Mouse (Mus musculus): ENCODE data around the gene 1700001P01Rik. TPM values are rescaled to one million over a fixed set of nuclear protein-coding genes. Genes with fewer than 3 reads are reported as not detected.

The 1700001P01Rik gene
- total and polyA plus RNA-seq, 3 experiments = 0.47 TPM; not detected in 2

GRCm38 (mm10) chr11:97818003-97818402 is 42.3 kb upstream of the 1700001P01Rik start:
- Histone ChIP-seq H3K4me1 (ENCODE audit: control insufficient read depth in 1 of 2, insufficient read depth in 2 of 2) (peaks cover 16 to 67% of the 10 kb centered on the region in 2 experiments), H3K9ac (ENCODE audit: insufficient read depth, low read depth) (no peak overlapping the region), H3K36me3 (replicated peaks in 1 of 2; ENCODE audit: control insufficient read depth in 1 of 2, insufficient read depth in 1 of 2, low read length in 1 of 2) (peaks cover 2 to 81% of the 10 kb centered on the region in 2 experiments), H3K27ac (ENCODE audit: insufficient read depth, low read depth) (no peak overlapping the region), H3K9me3 (replicated peaks; ENCODE audit: low read length) (no peaks in the 10 kb centered on the region), H3K27me3 (replicated peaks) (no peaks in the 10 kb centered on the region), H3K4me2 (ENCODE audit: insufficient read depth, low read depth, poor library complexity, severe bottlenecking) (no peak overlapping the region), H3K79me2 (replicated peaks; ENCODE audit: control insufficient read depth, extremely low read depth, insufficient read depth, poor library complexity, severe bottlenecking) (no peaks in the 10 kb centered on the region), H3K4me3 (replicated peaks in 1 of 3; ENCODE audit: low read depth in 2 of 3, low read length in 2 of 3, poor library complexity in 1 of 3) (no peak overlapping the region)
- DNase-seq (ENCODE audit: extremely low read depth) = no peak
- dilution Hi-C loops (cut with MboI; ENCODE audit: extremely low pct_ligation_motif_present, extremely low pct_unique_long_range_greater_than_20kb, low sequenced_read_pairs) (no loop called here), in situ Hi-C loops (cut with MboI; ENCODE audit: low pct_ligation_motif_present, low pct_unique_long_range_greater_than_20kb, low sequenced_read_pairs) (no loop called here)
- TF ChIP-seq SIN3A (IDR thresholded peaks at IDR 0.05; ENCODE audit: low read length) = no peak
- TF ChIP-seq ZKSCAN1 (IDR thresholded peaks at IDR 0.05; ENCODE audit: borderline replicate concordance, low read depth, low read length) = no peak
- TF ChIP-seq HCFC1 (IDR thresholded peaks at IDR 0.05; ENCODE audit: low read depth, low read length) = no peak
- TF ChIP-seq SMC3 (IDR thresholded peaks at IDR 0.05; ENCODE audit: low read depth, low read length) = no peak
- TF ChIP-seq CTCF (conservative IDR thresholded peaks at IDR 0.05 in 1 of 2, IDR thresholded peaks at IDR 0.05 in 1 of 2; ENCODE audit: low read depth in 2 of 2, low read length in 2 of 2) = no peak
- TF ChIP-seq POLR2A (IDR thresholded peaks at IDR 0.05; ENCODE audit: low read depth, low read length) = no peak
- TF ChIP-seq MAX (IDR thresholded peaks at IDR 0.05; ENCODE audit: low read length) = no peak
- TF ChIP-seq ETS1 (conservative IDR thresholded peaks at IDR 0.05; ENCODE audit: low read depth, low read length) = no peak
- no peak for TF ChIP-seq TCF12 (IDR thresholded peaks at IDR 0.05; ENCODE audit: low read depth, low read length)

- in situ Hi-C loops (cut with MboI; ENCODE audit: low pct_ligation_motif_present, low pct_unique_long_range_greater_than_20kb, low sequenced_read_pairs) = no loop called here
- peaks cover 0 to 81% of the 10 kb centered on the region in 2 experiments for H3K36me3 ChIP-seq (replicated peaks in 1 of 2; ENCODE audit: control insufficient read depth in 1 of 2, insufficient read depth in 1 of 2, low read length in 1 of 2)
- no peaks in the 10 kb centered on the region for H3K27me3 ChIP-seq (replicated peaks)
- no peak for TF ChIP-seq ELF1 (IDR thresholded peaks at IDR 0.05; ENCODE audit: low read depth, low read length)
- TF ChIP-seq ETS1 (conservative IDR thresholded peaks at IDR 0.05; ENCODE audit: low read depth, low read length) = no peak
- no peak for TF ChIP-seq ZKSCAN1 (IDR thresholded peaks at IDR 0.05; ENCODE audit: borderline replicate concordance, low read depth, low read length)
- TF ChIP-seq MYC (IDR thresholded peaks at IDR 0.05; ENCODE audit: low read depth, low read length) = no peak
- no peak for TF ChIP-seq KAT2A (IDR thresholded peaks at IDR 0.05; ENCODE audit: insufficient replicate concordance, low read length)
- TF ChIP-seq USF2 (conservative IDR thresholded peaks at IDR 0.05; ENCODE audit: low read depth, low read length) = no peak
- H3K9ac ChIP-seq (ENCODE audit: insufficient read depth, low read depth) = no peak overlapping the region
- H3K4me2 ChIP-seq (ENCODE audit: insufficient read depth, low read depth, poor library complexity, severe bottlenecking) = no peak overlapping the region
- H3K79me2 ChIP-seq (replicated peaks; ENCODE audit: control insufficient read depth, extremely low read depth, insufficient read depth, poor library complexity, severe bottlenecking) = no peaks in the 10 kb centered on the region
- H3K27ac ChIP-seq (ENCODE audit: insufficient read depth, low read depth) = no peak overlapping the region
- no peak overlapping the region for H3K4me3 ChIP-seq (replicated peaks in 1 of 3; ENCODE audit: low read depth in 2 of 3, low read length in 2 of 3, poor library complexity in 1 of 3)
- dilution Hi-C loops (cut with MboI; ENCODE audit: extremely low pct_ligation_motif_present, extremely low pct_unique_long_range_greater_than_20kb, low sequenced_read_pairs) = no loop called here
- no peak for DNase-seq (ENCODE audit: extremely low read depth)
- H3K4me1 ChIP-seq (ENCODE audit: control insufficient read depth in 1 of 2, insufficient read depth in 2 of 2) = peaks cover 16 to 73% of the 10 kb centered on the region in 2 experiments
- no peaks in the 10 kb centered on the region for H3K9me3 ChIP-seq (replicated peaks; ENCODE audit: low read length)
Observed at GRCm38 (mm10) chr11:97817379-97817778, 41.7 kb upstream of the 1700001P01Rik start.

- Histone ChIP-seq H3K27me3 (replicated peaks) (no peaks in the 10 kb centered on the region), H3K4me2 (ENCODE audit: insufficient read depth, low read depth, poor library complexity, severe bottlenecking) (no peak overlapping the region), H3K4me1 (ENCODE audit: control insufficient read depth in 1 of 2, insufficient read depth in 2 of 2) (peaks cover 16 to 74% of the 10 kb centered on the region in 2 experiments), H3K4me3 (replicated peaks in 1 of 3; ENCODE audit: low read depth in 2 of 3, low read length in 2 of 3, poor library complexity in 1 of 3) (no peak overlapping the region), H3K9ac (ENCODE audit: insufficient read depth, low read depth) (no peak overlapping the region), H3K27ac (ENCODE audit: insufficient read depth, low read depth) (no peak overlapping the region), H3K79me2 (replicated peaks; ENCODE audit: control insufficient read depth, extremely low read depth, insufficient read depth, poor library complexity, severe bottlenecking) (no peaks in the 10 kb centered on the region), H3K9me3 (replicated peaks; ENCODE audit: low read length) (no peaks in the 10 kb centered on the region), H3K36me3 (replicated peaks in 1 of 2; ENCODE audit: control insufficient read depth in 1 of 2, insufficient read depth in 1 of 2, low read length in 1 of 2) (peaks cover 0 to 83% of the 10 kb centered on the region in 2 experiments)
- no peak for DNase-seq (ENCODE audit: extremely low read depth)
- no peak for TF ChIP-seq SMC3 (IDR thresholded peaks at IDR 0.05; ENCODE audit: low read depth, low read length)
- TF ChIP-seq HCFC1 (IDR thresholded peaks at IDR 0.05; ENCODE audit: low read depth, low read length) = no peak
- dilution Hi-C loops (cut with MboI; ENCODE audit: extremely low pct_ligation_motif_present, extremely low pct_unique_long_range_greater_than_20kb, low sequenced_read_pairs) (no loop called here), in situ Hi-C loops (cut with MboI; ENCODE audit: low pct_ligation_motif_present, low pct_unique_long_range_greater_than_20kb, low sequenced_read_pairs) (no loop called here)
Observed at GRCm38 (mm10) chr11:97816916-97817315, 41.2 kb upstream of the 1700001P01Rik start.
